Mouse (Mus musculus): ENCODE results near the gene Polr2l. TPM values are rescaled to one million over a fixed set of nuclear protein-coding genes. Genes with fewer than 3 reads are reported as not detected.

The Polr2l gene
- polyA plus RNA-seq, 1 experiment from 2014 or later = 60.6 TPM

DNA sequence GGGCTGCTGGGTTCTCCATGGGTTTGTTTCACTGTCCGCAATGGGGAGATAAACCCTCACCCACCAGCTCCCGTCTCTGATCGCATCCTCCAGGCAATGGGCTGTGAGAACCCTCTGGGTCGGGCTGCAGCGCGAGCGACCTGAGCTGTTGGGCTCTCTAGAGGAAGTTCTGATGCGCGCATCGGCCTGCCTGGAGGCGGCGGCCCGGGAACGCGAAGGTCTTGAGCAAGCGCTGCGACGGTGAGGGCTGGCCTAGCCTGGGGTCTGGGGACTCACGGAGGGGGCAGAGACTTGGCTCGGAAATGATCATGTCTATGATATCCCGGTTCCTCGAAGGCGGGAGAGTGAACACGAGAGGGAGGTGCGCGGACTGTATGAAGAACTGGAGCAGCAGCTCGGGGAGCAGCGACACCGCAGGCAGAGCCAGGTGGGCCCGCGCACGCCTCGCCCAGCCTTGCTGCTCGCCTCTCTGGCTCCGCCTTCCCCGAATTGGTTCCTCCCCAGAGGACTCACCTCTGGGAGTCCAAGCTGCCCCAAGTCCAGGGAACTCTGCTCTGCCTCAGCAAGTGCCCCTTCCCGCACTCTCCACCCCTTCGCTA, 10.2 kb downstream of the Polr2l start:
- no peak for ATAC-seq (replicated peaks; ENCODE audit: insufficient number of reproducible peaks, low FRiP score, low TSS enrichment, low read depth)
- WGBS = 4% methylated on average over 38 of the region's 38 CpGs
- H3K36me3 ChIP-seq (replicated peaks; ENCODE audit: control insufficient read depth, insufficient read depth, low read depth, low read length) = no peaks in the 10 kb centered on the region
- peaks cover 47% of the 10 kb centered on the region for H3K27me3 ChIP-seq (ENCODE audit: control insufficient read depth, insufficient read depth, low read length)
- H3K4me1 ChIP-seq (ENCODE audit: control insufficient read depth, insufficient read depth, low read length) = peaks cover 33% of the 10 kb centered on the region
- H3K9me3 ChIP-seq (replicated peaks; ENCODE audit: control insufficient read depth, low read length) = no peaks in the 10 kb centered on the region
- H3K9ac ChIP-seq (replicated peaks; ENCODE audit: low read length) = peak overlapping the region; percentile 27
- H3K4me3 ChIP-seq (ENCODE audit: low read depth, low read length) = peak overlapping the region; percentile 23
- no peak overlapping the region for H3K27ac ChIP-seq (replicated peaks; ENCODE audit: low read depth, low read length)
- DNase-seq (ENCODE audit: low spot score) = no peak
- peak overlapping the region; percentile 29 for H3K4me2 ChIP-seq (ENCODE audit: low read depth, low read length)

DNA sequence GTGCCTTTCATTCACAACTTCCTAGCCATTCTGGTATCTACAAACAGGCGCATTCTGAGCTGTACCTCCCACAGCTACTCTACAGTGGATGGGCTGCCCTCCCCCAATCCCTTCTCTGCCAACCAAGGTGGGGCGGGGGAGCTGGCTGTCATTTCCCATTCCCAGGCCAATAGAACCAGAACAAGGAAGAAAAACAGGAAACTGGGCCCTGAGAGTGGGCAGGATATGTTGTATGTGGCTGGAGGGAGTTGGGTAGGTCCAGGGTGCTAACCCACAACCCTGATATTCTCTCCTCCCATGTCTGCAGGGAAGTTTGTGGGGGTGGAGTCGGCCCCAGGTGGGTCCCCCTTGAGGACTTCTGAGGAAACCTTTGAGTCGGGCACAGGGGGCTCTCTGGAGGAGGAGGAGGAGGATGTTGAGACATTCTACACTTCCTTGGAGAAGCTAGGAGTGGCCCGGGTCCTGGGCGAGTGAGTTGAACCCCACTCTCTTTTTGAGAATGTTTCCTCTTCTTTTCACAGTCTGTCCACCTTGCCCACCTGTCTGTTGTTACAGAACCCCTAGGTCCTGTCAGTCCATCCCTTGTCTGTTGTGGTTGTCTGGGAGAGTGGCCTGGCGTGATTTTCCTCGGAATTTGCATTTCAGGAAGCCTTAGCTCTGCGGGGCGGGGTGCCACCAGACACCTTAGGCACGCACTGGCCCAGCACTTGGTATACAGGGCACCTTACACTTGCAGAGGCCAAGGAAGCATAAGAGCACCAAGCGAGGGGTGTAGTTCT, 10.9 kb downstream of the Polr2l start:
- ATAC-seq (replicated peaks; ENCODE audit: insufficient number of reproducible peaks, low FRiP score, low TSS enrichment, low read depth) = no peak
- Histone ChIP-seq H3K27ac (replicated peaks; ENCODE audit: low read depth, low read length) (no peak overlapping the region), H3K4me2 (ENCODE audit: low read depth, low read length) (no peak overlapping the region), H3K4me3 (ENCODE audit: low read depth, low read length) (no peak overlapping the region; the same call in 1 of the 2 replicates), H3K27me3 (ENCODE audit: control insufficient read depth, insufficient read depth, low read length) (peaks cover 47% of the 10 kb centered on the region), H3K9me3 (replicated peaks; ENCODE audit: control insufficient read depth, low read length) (no peaks in the 10 kb centered on the region), H3K4me1 (ENCODE audit: control insufficient read depth, insufficient read depth, low read length) (peaks cover 28% of the 10 kb centered on the region), H3K9ac (replicated peaks; ENCODE audit: low read length) (peak overlapping the region; percentile 27), H3K36me3 (replicated peaks; ENCODE audit: control insufficient read depth, insufficient read depth, low read depth, low read length) (no peaks in the 10 kb centered on the region)
- DNase-seq (ENCODE audit: low spot score) = no peak
- WGBS = 28% methylated on average over 12 of the region's 12 CpGs

DNA sequence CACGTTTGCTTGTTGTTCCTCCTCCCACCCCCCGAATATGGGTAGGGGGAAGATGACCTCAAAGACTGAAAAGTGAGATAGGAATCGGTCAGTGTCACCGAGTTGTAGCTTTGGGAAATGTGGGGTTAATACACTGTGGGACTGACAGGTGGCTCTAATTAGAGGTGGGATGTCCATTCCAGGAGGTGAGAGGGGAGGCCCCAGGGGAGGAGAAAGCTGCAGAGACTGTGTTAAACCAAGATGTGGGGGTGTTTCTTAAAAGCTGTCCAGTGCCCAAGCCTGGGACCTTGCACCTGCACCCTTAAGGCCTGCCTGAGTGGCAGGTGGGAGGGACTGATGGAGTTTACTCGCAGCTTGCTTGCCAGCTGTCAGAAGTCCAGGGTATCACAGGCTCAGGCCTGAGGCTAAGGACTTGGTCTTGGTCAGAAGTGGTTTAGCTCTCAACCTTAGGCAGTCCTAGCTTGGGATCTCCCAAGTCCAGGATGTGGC, 12.6 kb downstream of the Polr2l start:
- H3K4me3 ChIP-seq (ENCODE audit: low read depth, low read length) = peak overlapping the region; percentile 30; the same call in 1 of the 2 replicates
- peak overlapping the region; percentile 76; the same call in 1 of the 2 replicates for H3K4me2 ChIP-seq (ENCODE audit: low read depth, low read length)
- H3K36me3 ChIP-seq (replicated peaks; ENCODE audit: control insufficient read depth, insufficient read depth, low read depth, low read length) = no peaks in the 10 kb centered on the region
- peak overlapping the region; percentile 45 for H3K9ac ChIP-seq (replicated peaks; ENCODE audit: low read length)
- no peak for ATAC-seq (replicated peaks; ENCODE audit: insufficient number of reproducible peaks, low FRiP score, low TSS enrichment, low read depth)
- DNase-seq (ENCODE audit: low spot score) = no peak
- WGBS = 15% methylated on average over 5 of the region's 5 CpGs
- H3K27me3 ChIP-seq (ENCODE audit: control insufficient read depth, insufficient read depth, low read length) = peaks cover 47% of the 10 kb centered on the region
- H3K9me3 ChIP-seq (replicated peaks; ENCODE audit: control insufficient read depth, low read length) = no peaks in the 10 kb centered on the region
- no peak overlapping the region for H3K27ac ChIP-seq (replicated peaks; ENCODE audit: low read depth, low read length)
- peaks cover 17% of the 10 kb centered on the region for H3K4me1 ChIP-seq (ENCODE audit: control insufficient read depth, insufficient read depth, low read length)

DNA sequence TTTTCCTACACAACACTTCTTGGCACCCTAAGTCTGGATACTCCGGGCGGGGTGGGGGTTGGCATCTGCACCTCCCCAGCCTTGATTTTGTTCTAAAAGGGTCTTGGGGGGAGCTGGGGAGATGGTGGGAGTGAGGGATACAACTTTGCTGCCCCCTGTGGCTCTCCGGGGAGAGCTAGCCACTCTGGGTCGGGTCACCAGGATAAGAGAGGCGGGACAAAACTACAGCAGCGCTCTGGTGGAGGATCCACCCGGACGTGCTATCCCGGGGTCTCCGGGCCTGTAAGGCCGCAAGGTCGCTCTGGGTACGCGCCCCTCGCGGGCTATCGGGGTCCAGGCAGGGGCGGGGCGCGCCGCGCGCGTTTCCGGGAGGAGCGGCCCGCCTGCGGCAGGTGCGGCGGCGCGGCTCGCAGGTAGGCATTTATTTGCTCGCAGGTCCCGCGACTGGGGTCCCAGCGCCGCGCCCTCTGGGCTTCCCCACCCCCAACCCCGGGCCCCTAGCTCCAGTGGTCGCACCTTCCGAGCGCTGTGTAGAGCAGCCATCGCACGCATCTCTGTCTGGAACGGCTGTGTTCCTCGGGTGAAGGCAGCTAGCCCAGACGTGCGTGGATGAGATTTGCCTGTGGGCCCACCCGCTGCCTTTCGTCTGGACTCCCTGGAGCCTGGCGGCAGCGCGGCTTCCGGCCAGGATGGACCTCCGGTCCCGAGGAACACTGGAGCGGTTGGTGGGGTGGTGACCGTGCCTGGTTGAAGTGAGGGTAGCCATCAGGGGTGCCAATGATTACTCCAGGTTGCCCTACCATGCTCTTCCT, 13.2 kb downstream of the Polr2l start:
- H3K4me1 ChIP-seq (ENCODE audit: control insufficient read depth, insufficient read depth, low read length) = peaks cover 17% of the 10 kb centered on the region
- 2% methylated on average over 59 of the region's 59 CpGs for whole genome bisulfite sequencing

DNA sequence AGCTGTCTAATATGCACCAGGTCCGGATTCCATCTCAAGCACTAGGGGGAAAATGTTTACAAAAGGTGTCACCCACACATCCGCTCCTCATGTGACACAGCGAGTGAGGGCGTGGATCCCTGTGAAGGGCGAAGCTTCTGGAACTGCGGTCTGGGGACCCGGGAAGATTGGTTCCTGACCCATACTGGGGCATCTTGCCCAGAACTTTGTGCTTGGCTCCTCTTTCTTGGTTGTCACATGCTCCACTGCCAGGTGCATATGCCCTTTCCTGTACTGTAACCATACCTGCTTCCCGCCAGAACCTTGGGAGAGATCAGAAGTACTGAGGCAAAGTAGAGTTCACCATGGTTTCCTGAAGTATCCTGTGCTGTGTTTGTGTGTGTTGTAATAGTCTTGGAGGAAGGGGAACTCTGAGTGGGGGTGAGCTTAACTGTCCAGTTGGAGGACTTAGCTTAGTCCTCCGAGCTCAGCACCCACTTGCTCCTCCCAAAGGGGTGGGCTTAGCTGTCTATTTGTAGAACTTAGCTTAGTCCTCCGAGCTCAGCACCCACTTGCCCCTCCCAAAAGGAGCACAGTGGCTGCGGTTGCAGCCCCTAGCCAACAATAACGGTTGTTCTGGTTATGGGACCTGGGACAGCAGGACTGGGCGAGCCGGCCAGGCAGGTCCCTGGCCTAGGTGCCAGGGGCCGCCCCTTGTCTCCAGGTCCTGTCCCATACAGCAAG, 14.4 kb downstream of the Polr2l start, which contains the start of gene Cracr2b:
Gene Cracr2b (plus strand): TSS at position 704 of the 723 bp plus-strand sequence.
- H3K27ac ChIP-seq (replicated peaks; ENCODE audit: low read depth, low read length) = no peak within 1 kb of the TSS
- ATAC-seq (replicated peaks; ENCODE audit: insufficient number of reproducible peaks, low FRiP score, low TSS enrichment, low read depth) = no peak
- WGBS = 66% methylated on average over 15 of the region's 15 CpGs

More for the DNA sequence above, 13.2 kb downstream of the Polr2l start:
- no peaks in the 10 kb centered on the region for H3K9me3 ChIP-seq (replicated peaks; ENCODE audit: control insufficient read depth, low read length)
- peaks cover 47% of the 10 kb centered on the region for H3K27me3 ChIP-seq (ENCODE audit: control insufficient read depth, insufficient read depth, low read length)
- H3K36me3 ChIP-seq (replicated peaks; ENCODE audit: control insufficient read depth, insufficient read depth, low read depth, low read length) = no peaks in the 10 kb centered on the region
- H3K9ac ChIP-seq (replicated peaks; ENCODE audit: low read length) = peak overlapping the region; percentile 45
- DNase-seq (ENCODE audit: low spot score) (no peak), ATAC-seq (replicated peaks; ENCODE audit: insufficient number of reproducible peaks, low FRiP score, low TSS enrichment, low read depth) (no peak)
- peak overlapping the region; percentile 30 for H3K4me3 ChIP-seq (ENCODE audit: low read depth, low read length)
- no peak overlapping the region for H3K27ac ChIP-seq (replicated peaks; ENCODE audit: low read depth, low read length)
- peak overlapping the region; percentile 76 for H3K4me2 ChIP-seq (ENCODE audit: low read depth, low read length)

DNA sequence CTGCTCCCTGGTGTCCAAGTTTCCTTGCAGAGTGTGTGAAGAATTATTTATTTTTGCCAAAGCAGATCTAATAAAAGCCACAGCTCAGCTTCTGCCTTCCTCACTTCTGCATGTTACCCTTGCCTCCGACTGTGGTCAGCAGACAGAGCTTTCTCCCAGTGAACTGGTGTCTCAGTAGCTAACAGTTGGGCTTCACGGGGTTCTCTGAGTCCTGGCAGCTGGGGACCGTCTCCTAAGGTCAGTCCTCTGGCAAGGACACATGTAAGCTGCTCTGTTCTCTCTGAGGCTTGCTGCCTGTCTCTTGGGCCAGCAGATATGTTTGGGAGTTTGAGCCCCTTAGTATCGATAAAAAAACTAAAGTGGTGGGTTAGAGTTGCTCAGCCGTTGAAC, 14.9 kb downstream of the Polr2l start:
- ATAC-seq (replicated peaks; ENCODE audit: insufficient number of reproducible peaks, low FRiP score, low TSS enrichment, low read depth) (no peak), DNase-seq (ENCODE audit: low spot score) (no peak)
- Histone ChIP-seq H3K4me1 (ENCODE audit: control insufficient read depth, insufficient read depth, low read length) (peaks cover 18% of the 10 kb centered on the region), H3K9me3 (replicated peaks; ENCODE audit: control insufficient read depth, low read length) (no peaks in the 10 kb centered on the region), H3K27ac (replicated peaks; ENCODE audit: low read depth, low read length) (no peak overlapping the region), H3K36me3 (replicated peaks; ENCODE audit: control insufficient read depth, insufficient read depth, low read depth, low read length) (no peaks in the 10 kb centered on the region), H3K4me2 (ENCODE audit: low read depth, low read length) (no peak overlapping the region), H3K9ac (replicated peaks; ENCODE audit: low read length) (no peak overlapping the region), H3K4me3 (ENCODE audit: low read depth, low read length) (no peak overlapping the region), H3K27me3 (ENCODE audit: control insufficient read depth, insufficient read depth, low read length) (peaks cover 41% of the 10 kb centered on the region)
- 65% methylated on average over 5 of the region's 5 CpGs for WGBS

More for the DNA sequence above, 14.4 kb downstream of the Polr2l start, which contains the start of gene Cracr2b:
- no peaks in the 10 kb centered on the region for H3K9me3 ChIP-seq (replicated peaks; ENCODE audit: control insufficient read depth, low read length)
- peak within 1 kb of the TSS; percentile 30 for H3K4me3 ChIP-seq (ENCODE audit: low read depth, low read length)
- no peaks in the 10 kb centered on the region for H3K36me3 ChIP-seq (replicated peaks; ENCODE audit: control insufficient read depth, insufficient read depth, low read depth, low read length)
- H3K27me3 ChIP-seq (ENCODE audit: control insufficient read depth, insufficient read depth, low read length) = peaks cover 44% of the 10 kb centered on the region
- H3K4me2 ChIP-seq (ENCODE audit: low read depth, low read length) = peak within 1 kb of the TSS; percentile 76
- DNase-seq (ENCODE audit: low spot score) = no peak
- peaks cover 20% of the 10 kb centered on the region for H3K4me1 ChIP-seq (ENCODE audit: control insufficient read depth, insufficient read depth, low read length)
- peak within 1 kb of the TSS; percentile 45 for H3K9ac ChIP-seq (replicated peaks; ENCODE audit: low read length)

DNA sequence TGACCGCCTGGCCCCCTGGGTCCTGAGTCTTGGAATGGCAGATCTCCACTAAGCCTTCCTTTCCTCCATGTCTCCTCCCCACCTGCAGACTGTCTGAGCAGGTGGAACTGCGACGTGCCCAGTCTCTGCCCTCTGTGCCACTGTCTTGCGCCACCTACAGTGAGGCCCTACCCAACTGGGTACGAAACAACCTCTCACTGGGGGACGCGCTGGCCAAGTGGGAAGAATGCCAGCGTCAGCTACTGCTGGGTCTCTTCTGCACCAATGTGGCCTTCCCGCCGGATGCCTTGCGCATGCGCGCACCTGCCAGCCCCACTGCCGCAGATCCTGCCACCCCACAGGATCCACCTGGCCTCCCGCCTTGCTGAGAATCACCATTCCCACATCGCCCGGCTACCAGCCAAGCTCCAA, 15.6 kb downstream of the Polr2l start:
- no peak for ATAC-seq (replicated peaks; ENCODE audit: insufficient number of reproducible peaks, low FRiP score, low TSS enrichment, low read depth)

More for the DNA sequence above, 15.6 kb downstream of the Polr2l start:
- Histone ChIP-seq H3K27me3 (ENCODE audit: control insufficient read depth, insufficient read depth, low read length) (peaks cover 34% of the 10 kb centered on the region), H3K4me3 (ENCODE audit: low read depth, low read length) (no peak overlapping the region), H3K4me2 (ENCODE audit: low read depth, low read length) (no peak overlapping the region), H3K4me1 (ENCODE audit: control insufficient read depth, insufficient read depth, low read length) (peaks cover 13% of the 10 kb centered on the region), H3K36me3 (replicated peaks; ENCODE audit: control insufficient read depth, insufficient read depth, low read depth, low read length) (no peaks in the 10 kb centered on the region), H3K9ac (replicated peaks; ENCODE audit: low read length) (no peak overlapping the region), H3K9me3 (replicated peaks; ENCODE audit: control insufficient read depth, low read length) (no peaks in the 10 kb centered on the region), H3K27ac (replicated peaks; ENCODE audit: low read depth, low read length) (no peak overlapping the region)
- WGBS = 85% methylated on average over 17 of the region's 17 CpGs
- no peak for DNase-seq (ENCODE audit: low spot score)
